Mouse (Mus musculus) kidney, adult 2 months (tissue): ENCODE measurements at regions not wholly inside any gene's neighbourhood (a gene's known extent, or its start where the extent isn't known, plus 50 kb on each side); places are given as distances from the start of the nearest gene placed in this dataset.

Experiments
- CTCF ChIP-seq: fragments of 200-500 bp; conservative IDR thresholded peaks from 2 replicates; pipeline ENCODE4 v1.5.1; 2011; ENCODE audit warnings: low read depth, mild to moderate bottlenecking, control low read depth, low read length, moderate library complexity, mixed read lengths; ENCODE audit not compliant: insufficient read depth, insufficient read length
- POLR2A ChIP-seq: fragments of 200-500 bp; IDR thresholded peaks from one replicate; pipeline ENCODE4 v1.6.1; 2011; ENCODE audit warnings: low read depth, low read length, control low read depth

- TF ChIP-seq POLR2A (no peak), CTCF (no peak)
Observed at GRCm38 (mm10) chr2:144164102-144164501, 106.4 kb upstream of the Mgme1 start.
